Mouse (Mus musculus): Measurements from ENCODE around the gene Cldnd2. TPM values are rescaled to one million over a fixed set of nuclear protein-coding genes. Genes with fewer than 3 reads are reported as not detected.

Cldnd2 gene
- polyA plus RNA-seq, 2 experiments, result not detected

- no peaks in the 10 kb centered on the region for H3K4me1 ChIP-seq (ENCODE audit: control insufficient read depth, insufficient read depth, low read length)
These were observed 49.6 kb downstream of the Cldnd2 start for GRCm38 (mm10) chr7:43490182-43490584.

DNA sequence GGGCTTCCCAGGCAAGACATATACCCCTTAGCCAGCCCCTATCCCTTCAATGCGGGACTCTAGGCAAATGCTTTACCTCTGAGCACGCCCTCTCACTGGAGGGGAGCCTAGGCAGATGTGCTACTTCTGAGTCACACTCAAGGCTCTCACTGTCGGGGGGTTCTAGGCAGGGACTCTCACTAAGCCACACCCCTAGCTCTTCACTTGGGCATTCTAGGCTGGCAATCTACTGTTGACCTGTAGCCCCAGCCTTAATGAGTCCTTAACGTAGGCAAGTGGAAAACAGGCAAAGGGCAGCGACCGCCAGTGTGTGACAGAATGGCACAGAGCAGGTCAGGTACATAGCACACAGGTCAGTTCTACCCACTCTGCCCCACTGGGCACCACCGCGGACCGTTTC, 50.3 kb downstream of the Cldnd2 start:
- Histone ChIP-seq H3K4me2 (replicated peaks; ENCODE audit: low read depth, low read length, severe bottlenecking) (no peak overlapping the region), H3K4me3 (replicated peaks; ENCODE audit: low read length) (no peak overlapping the region; the same call in 1 of the 2 replicates), H3K9ac (ENCODE audit: low read depth, low read length, severe bottlenecking) (no peak overlapping the region), H3K4me1 (ENCODE audit: control insufficient read depth, insufficient read depth, low read length) (no peaks in the 10 kb centered on the region), H3K9me3 (ENCODE audit: control insufficient read depth, low read length) (no peaks in the 10 kb centered on the region), H3K27ac (replicated peaks; ENCODE audit: low read depth, low read length) (no peak overlapping the region), H3K27me3 (ENCODE audit: control insufficient read depth, insufficient read depth, low read length) (no peaks in the 10 kb centered on the region), H3K36me3 (ENCODE audit: control insufficient read depth, insufficient read depth, low read length) (no peaks in the 10 kb centered on the region)
- no peak for TF ChIP-seq POLR2A (IDR thresholded peaks at IDR 0.05; ENCODE audit: borderline replicate concordance, extremely low read depth, insufficient read depth, insufficient read length)
- ATAC-seq (ENCODE audit: low FRiP score, low read depth) (no peak), DNase-seq (ENCODE audit: low spot score) (no peak)
- WGBS, result 65% methylated on average over 9 of the region's 9 CpGs

More at GRCm38 (mm10) chr7:43490182-43490584, 49.6 kb downstream of the Cldnd2 start:
- H3K27ac ChIP-seq (replicated peaks; ENCODE audit: low read depth, low read length), result no peak overlapping the region
- WGBS, result 0% methylated on average over 5 of the region's 13 CpGs
- H3K27me3 ChIP-seq (ENCODE audit: control insufficient read depth, insufficient read depth, low read length), result no peaks in the 10 kb centered on the region
- ATAC-seq (ENCODE audit: low FRiP score, low read depth), result peak; percentile 93
- peak overlapping the region; percentile 77 for H3K9ac ChIP-seq (ENCODE audit: low read depth, low read length, severe bottlenecking)
- no peak for TF ChIP-seq POLR2A (IDR thresholded peaks at IDR 0.05; ENCODE audit: borderline replicate concordance, extremely low read depth, insufficient read depth, insufficient read length)
- DNase-seq (ENCODE audit: low spot score), result peak; percentile 55
- H3K4me2 ChIP-seq (replicated peaks; ENCODE audit: low read depth, low read length, severe bottlenecking), result peak overlapping the region; percentile 82
- H3K9me3 ChIP-seq (ENCODE audit: control insufficient read depth, low read length), result no peaks in the 10 kb centered on the region
- H3K36me3 ChIP-seq (ENCODE audit: control insufficient read depth, insufficient read depth, low read length), result no peaks in the 10 kb centered on the region
- peak overlapping the region; percentile 54 for H3K4me3 ChIP-seq (replicated peaks; ENCODE audit: low read length)

Small RNA genes lying within 50 kb of the gene (microRNA-seq; reads per million reads assigned to microRNA genes)
- gene Mir7051, result not detected

Other genes starting within 250 kb of the Cldnd2 start
- 10.7 and 14.1 TPM in 2 replicates for gene Zfp715, start 127.5 kb upstream of the Cldnd2 start, polyA plus RNA-seq (2012; rRNA removed)
- 16.2 and 17.9 TPM in 2 replicates for gene Zfp715, start 127.5 kb upstream of the Cldnd2 start, polyA plus RNA-seq (2014; fragmentation: Nextera tagmentation; extraction: Ambion mirVana)
- gene Siglecf, start 89.4 kb upstream of the Cldnd2 start, polyA plus RNA-seq (2012; rRNA removed), result 0.19 and 0.28 TPM in 2 replicates
- gene Siglecf, start 89.4 kb upstream of the Cldnd2 start, polyA plus RNA-seq (2014; fragmentation: Nextera tagmentation; extraction: Ambion mirVana), result 0.18 and 0.28 TPM in 2 replicates
- 0.13 and 0.29 TPM in 2 replicates for gene Siglecg, start 32.6 kb upstream of the Cldnd2 start, polyA plus RNA-seq (2012; rRNA removed)
- gene Siglecg, start 32.6 kb upstream of the Cldnd2 start, polyA plus RNA-seq (2014; fragmentation: Nextera tagmentation; extraction: Ambion mirVana), result 0.07 and 0.33 TPM in 2 replicates
- gene Lim2, start 13.1 kb upstream of the Cldnd2 start, polyA plus RNA-seq (2012; rRNA removed), result not detected in 2 replicates
- gene Lim2, start 13.1 kb upstream of the Cldnd2 start, polyA plus RNA-seq (2014; fragmentation: Nextera tagmentation; extraction: Ambion mirVana), result not detected in 2 replicates
- 0.68 and 0.88 TPM in 2 replicates for gene Nkg7, start 3.7 kb upstream of the Cldnd2 start, polyA plus RNA-seq (2012; rRNA removed)
- gene Nkg7, start 3.7 kb upstream of the Cldnd2 start, polyA plus RNA-seq (2014; fragmentation: Nextera tagmentation; extraction: Ambion mirVana), result 1.7 and 2.3 TPM in 2 replicates
- gene Etfb, start 3.3 kb downstream of the Cldnd2 start, polyA plus RNA-seq (2012; rRNA removed), result 93.3 and 153 TPM in 2 replicates
- gene Etfb, start 3.3 kb downstream of the Cldnd2 start, polyA plus RNA-seq (2014; fragmentation: Nextera tagmentation; extraction: Ambion mirVana), result 280 and 301 TPM in 2 replicates
- gene Gm45233, start 3.3 kb downstream of the Cldnd2 start, polyA plus RNA-seq (2012; rRNA removed), result 1.0 and 3.2 TPM in 2 replicates
- gene Gm45233, start 3.3 kb downstream of the Cldnd2 start, polyA plus RNA-seq (2014; fragmentation: Nextera tagmentation; extraction: Ambion mirVana), result 0.26 and 0.63 TPM in 2 replicates
- gene Vsig10l, start 22.4 kb downstream of the Cldnd2 start, polyA plus RNA-seq (2012; rRNA removed), result 6.6 and 8.4 TPM in 2 replicates
- gene Vsig10l, start 22.4 kb downstream of the Cldnd2 start, polyA plus RNA-seq (2014; fragmentation: Nextera tagmentation; extraction: Ambion mirVana), result 4.0 and 5.0 TPM in 2 replicates
- gene Iglon5, start 49.3 kb downstream of the Cldnd2 start, polyA plus RNA-seq (2012; rRNA removed), result 25.1 and 34.7 TPM in 2 replicates
- gene Iglon5, start 49.3 kb downstream of the Cldnd2 start, polyA plus RNA-seq (2014; fragmentation: Nextera tagmentation; extraction: Ambion mirVana), result 1.1 and 1.2 TPM in 2 replicates
- gene 4931406B18Rik, start 65.2 kb downstream of the Cldnd2 start, polyA plus RNA-seq (2012; rRNA removed), result not detected in 2 replicates
- not detected in 2 replicates for gene 4931406B18Rik, start 65.2 kb downstream of the Cldnd2 start, polyA plus RNA-seq (2014; fragmentation: Nextera tagmentation; extraction: Ambion mirVana)
- 2.4 and 3.0 TPM in 2 replicates for gene Cd33, start 103.6 kb downstream of the Cldnd2 start, polyA plus RNA-seq (2012; rRNA removed)
- 2.9 and 3.1 TPM in 2 replicates for gene Cd33, start 103.6 kb downstream of the Cldnd2 start, polyA plus RNA-seq (2014; fragmentation: Nextera tagmentation; extraction: Ambion mirVana)
- 4.9 and 5.7 TPM in 2 replicates for gene Zfp658, start 121.5 kb downstream of the Cldnd2 start, polyA plus RNA-seq (2012; rRNA removed)
- 3.6 and 3.8 TPM in 2 replicates for gene Zfp658, start 121.5 kb downstream of the Cldnd2 start, polyA plus RNA-seq (2014; fragmentation: Nextera tagmentation; extraction: Ambion mirVana)
- 5.8 and 6.7 TPM in 2 replicates for gene Zfp719, start 138.8 kb downstream of the Cldnd2 start, polyA plus RNA-seq (2012; rRNA removed)
- 13.1 and 16.0 TPM in 2 replicates for gene Zfp719, start 138.8 kb downstream of the Cldnd2 start, polyA plus RNA-seq (2014; fragmentation: Nextera tagmentation; extraction: Ambion mirVana)
- 0.04 and 0.11 TPM in 2 replicates for gene Zfp819, start 166.4 kb downstream of the Cldnd2 start, polyA plus RNA-seq (2012; rRNA removed)
- 0.19 TPM in 1 of 2 replicates, not detected in the other for gene Zfp819, start 166.4 kb downstream of the Cldnd2 start, polyA plus RNA-seq (2014; fragmentation: Nextera tagmentation; extraction: Ambion mirVana)
- not detected in 2 replicates for gene Ceacam18, start 193.9 kb downstream of the Cldnd2 start, polyA plus RNA-seq (2012; rRNA removed)
- not detected in 2 replicates for gene Ceacam18, start 193.9 kb downstream of the Cldnd2 start, polyA plus RNA-seq (2014; fragmentation: Nextera tagmentation; extraction: Ambion mirVana)
- 0.65 and 1.1 TPM in 2 replicates for gene Siglece, start 219.4 kb downstream of the Cldnd2 start, polyA plus RNA-seq (2012; rRNA removed)
- gene Siglece, start 219.4 kb downstream of the Cldnd2 start, polyA plus RNA-seq (2014; fragmentation: Nextera tagmentation; extraction: Ambion mirVana), result 0.55 and 1.1 TPM in 2 replicates
- 13.4 and 15.8 TPM in 2 replicates for gene Ctu1, start 231.2 kb downstream of the Cldnd2 start, polyA plus RNA-seq (2012; rRNA removed)
- 11.2 and 12.0 TPM in 2 replicates for gene Ctu1, start 231.2 kb downstream of the Cldnd2 start, polyA plus RNA-seq (2014; fragmentation: Nextera tagmentation; extraction: Ambion mirVana)
- gene Klk14, start 249.6 kb downstream of the Cldnd2 start, polyA plus RNA-seq (2012; rRNA removed), result 0.14 and 0.20 TPM in 2 replicates
- gene Klk14, start 249.6 kb downstream of the Cldnd2 start, polyA plus RNA-seq (2014; fragmentation: Nextera tagmentation; extraction: Ambion mirVana), result not detected in 2 replicates

Data from limb, embryonic 14.5 days (tissue).